Mouse (Mus musculus) mature B cell (primary cell): Measurements from ENCODE around the gene Elp5.
"Not testable (repeated sequence)": the region's sequence is repeated elsewhere in the genome, so short reads cannot be mapped to it uniquely, and the experiment has no call there.

Experiments used
- in situ Hi-C: fragments of 300-500 bp; cut with MboI; formaldehyde crosslinking; loops from 2 replicates; pipeline ENCODE4 v1.14.3; 2019

Elp5 gene

GRCm38 (mm10) chr11:69965271-69966005 lies 16.9 kb downstream of the Elp5 start:
- in situ Hi-C loops, result no loop called here

- in situ Hi-C loops, result no loop called here
These were observed 17.6 kb downstream of the Elp5 start, which contains the start of gene Cldn7 for GRCm38 (mm10) chr11:69964650-69965270. TSS of gene Cldn7 (plus strand) at chr11:69964779.

GRCm38 (mm10) chr11:69961841-69962240 lies 20.5 kb downstream of the Elp5 start:
- in situ Hi-C loops, result no loop called here

GRCm38 (mm10) chr11:69960616-69961015 lies 21.7 kb downstream of the Elp5 start:
- in situ Hi-C loops, result no loop called here

GRCm38 (mm10) chr11:69956218-69956617 lies 26.1 kb downstream of the Elp5 start:
- in situ Hi-C loops, result no loop called here

- in situ Hi-C loops, result not testable (repeated sequence)
These were observed 26.7 kb downstream of the Elp5 start for GRCm38 (mm10) chr11:69955618-69956017.

GRCm38 (mm10) chr11:69953267-69953915 lies 28.9 kb downstream of the Elp5 start:
- in situ Hi-C loops, result no loop called here

GRCm38 (mm10) chr11:69952274-69952673 lies 30.0 kb downstream of the Elp5 start:
- in situ Hi-C loops, result no loop called here

- in situ Hi-C loops, result no loop called here
These were observed 31.4 kb downstream of the Elp5 start for GRCm38 (mm10) chr11:69950807-69951459.

- in situ Hi-C loops, result no loop called here
These were observed 33.6 kb downstream of the Elp5 start for GRCm38 (mm10) chr11:69948763-69949150.

GRCm38 (mm10) chr11:69948066-69948762 lies 34.1 kb downstream of the Elp5 start, which contains the start of gene Slc2a4:
TSS of gene Slc2a4 (minus strand) at chr11:69948188.
- in situ Hi-C loops, result no loop called here

GRCm38 (mm10) chr11:69947337-69948065 lies 34.8 kb downstream of the Elp5 start:
- in situ Hi-C loops, result no loop called here

GRCm38 (mm10) chr11:69945997-69946891 lies 36.1 kb downstream of the Elp5 start:
- in situ Hi-C loops, result no loop called here

- in situ Hi-C loops, result no loop called here
These were observed 37.1 kb downstream of the Elp5 start for GRCm38 (mm10) chr11:69945216-69945615.

- in situ Hi-C loops, result no loop called here
These were observed 41.4 kb downstream of the Elp5 start for GRCm38 (mm10) chr11:69940962-69941361.

- in situ Hi-C loops, result no loop called here
These were observed 42.6 kb downstream of the Elp5 start for GRCm38 (mm10) chr11:69939731-69940130.

- in situ Hi-C loops, result no loop called here
These were observed 43.1 kb downstream of the Elp5 start for GRCm38 (mm10) chr11:69939181-69939580.

- in situ Hi-C loops, result no loop called here
These were observed 43.8 kb downstream of the Elp5 start for GRCm38 (mm10) chr11:69938401-69938979.

GRCm38 (mm10) chr11:69937834-69938233 lies 44.5 kb downstream of the Elp5 start:
- in situ Hi-C loops, result no loop called here

GRCm38 (mm10) chr11:69937385-69937784 lies 44.9 kb downstream of the Elp5 start:
- in situ Hi-C loops, result no loop called here
